Mouse (Mus musculus) thymus, adult 2 months (tissue): Measurements from ENCODE around the gene Tpbgl. TPM values are rescaled to one million over a fixed set of nuclear protein-coding genes. Genes with fewer than 3 reads are reported as not detected.

Experiments used
- DNase-seq: peaks from one replicate; pipeline ENCODE4 v3.0.0; 2021
- H3K27ac ChIP-seq: fragments of 200-500 bp; 2 replicates; pipeline ENCODE4 v1.5.1; 2012; ENCODE audit warnings: low read length, control low read depth; ENCODE audit not compliant: control insufficient read depth, insufficient read depth
- H3K27me3 ChIP-seq: fragments of 200-500 bp; 2 replicates; pipeline ENCODE4 v1.6.1; 2012; ENCODE audit warnings: mild to moderate bottlenecking, low read length, moderate library complexity, mixed read lengths; ENCODE audit not compliant: control insufficient read depth, insufficient read depth
- H3K36me3 ChIP-seq: fragments of 200-500 bp; 2 replicates; pipeline ENCODE4 v1.6.1; 2012; ENCODE audit warnings: mild to moderate bottlenecking, low read length, moderate library complexity; ENCODE audit not compliant: control insufficient read depth, insufficient read depth
- H3K4me1 ChIP-seq: fragments of 200-500 bp; replicated peaks from 2 replicates; pipeline ENCODE4 v1.6.1; 2012; ENCODE audit warnings: low read length; ENCODE audit not compliant: control insufficient read depth, insufficient read depth
- H3K4me3 ChIP-seq: fragments of 200-500 bp; 2 replicates; pipeline ENCODE4 v1.5.1; 2012; ENCODE audit warnings: mild to moderate bottlenecking, low read length, control low read depth, moderate library complexity; ENCODE audit not compliant: control insufficient read depth, insufficient read depth
- CTCF ChIP-seq: fragments of 200-500 bp; IDR thresholded peaks from 2 replicates; pipeline ENCODE4 v1.5.1; 2012; ENCODE audit warnings: mild to moderate bottlenecking, control low read depth, low read length, moderate library complexity, borderline replicate concordance; ENCODE audit not compliant: control insufficient read depth, poor library complexity, insufficient read depth; ENCODE audit errors: extremely low read depth
- POLR2A ChIP-seq: fragments of 200-500 bp; IDR thresholded peaks from 2 replicates; pipeline ENCODE4 v1.6.1; 2012; ENCODE audit warnings: mild to moderate bottlenecking, low read length, control low read depth, moderate library complexity; ENCODE audit not compliant: control insufficient read depth, poor library complexity, insufficient read depth; ENCODE audit errors: extremely low read depth
- WGBS: fragments of 180-500 bp; shearing (Covaris S2); methylation state at CpG from one replicate; pipeline ENCODE4 v1.1.7; 2018; 5-methylcytosine and 5-hydroxymethylcytosine counted together
- polyA plus RNA-seq: library from polyadenylated mRNA; depleted of rRNA; stranded (reverse); fragments of >200 nt; gene quantifications from 2 replicates; pipeline ENCODE4 v1.2.3, GENCODE M21; 2012; rRNA removed

Gene Tpbgl
- 3.8 and 4.6 TPM in 2 replicates for polyA plus RNA-seq

DNA sequence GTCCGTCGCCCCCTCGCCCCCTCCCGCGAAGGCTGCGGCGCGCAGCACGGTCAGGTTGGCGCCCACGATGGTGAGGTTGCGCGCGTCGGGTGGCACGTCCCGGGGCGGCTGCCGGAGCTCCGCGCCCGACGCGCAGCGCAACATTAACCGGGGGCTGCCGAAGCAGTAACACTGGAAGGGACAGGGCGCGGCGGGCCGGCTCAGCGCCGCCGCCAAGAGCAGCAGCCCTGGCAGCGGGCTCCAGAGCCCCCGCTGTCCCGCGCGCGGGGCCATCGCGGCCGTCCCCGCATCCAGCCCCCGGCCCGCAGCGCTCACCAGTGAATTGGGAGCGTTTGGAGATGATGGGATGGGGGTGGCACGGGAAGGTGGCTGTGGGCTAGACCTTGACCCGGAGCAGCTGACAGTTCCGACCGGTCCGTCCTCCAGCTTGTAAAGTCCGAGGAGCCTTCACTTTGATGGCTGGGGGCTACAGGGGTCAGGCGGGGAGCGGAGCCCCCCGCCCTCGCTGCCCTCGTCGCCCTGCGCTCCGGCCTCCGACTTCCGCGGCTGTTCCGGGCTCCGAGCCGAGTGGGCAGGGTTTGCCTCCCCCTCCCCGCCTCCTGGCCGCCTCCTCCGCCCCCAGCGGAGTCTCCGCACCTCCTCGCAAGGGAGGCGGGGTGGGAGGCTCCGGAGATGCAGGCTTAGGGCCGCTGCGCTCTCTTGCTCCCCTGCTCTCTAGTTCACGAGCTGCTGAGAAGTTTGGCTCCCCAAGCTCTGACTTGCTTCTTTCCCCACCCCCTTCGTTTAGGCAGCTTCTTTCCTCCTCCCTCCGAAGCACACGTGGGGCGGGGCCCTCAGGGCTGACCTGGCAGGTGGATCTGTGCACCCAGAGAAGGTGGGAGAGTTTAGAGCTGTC, at the start of gene Tpbgl:
Tpbgl (minus strand) TSS at position 728 of the 895 bp plus-strand sequence.
- peak; percentile 59 for DNase-seq
- Histone ChIP-seq H3K27ac (no peak within 1 kb of the TSS), H3K4me1 (peaks cover 16% of the 10 kb centered on the region), H3K27me3 (peaks cover 14% of the 10 kb centered on the region; the same call in 1 of the 2 replicates), H3K36me3 (no peaks in the 10 kb centered on the region), H3K4me3 (peak within 1 kb of the TSS; percentile 35)
- 1% methylated on average over 83 of the region's 83 CpGs for WGBS
- TF ChIP-seq CTCF: no peak
- no peak for TF ChIP-seq POLR2A

DNA sequence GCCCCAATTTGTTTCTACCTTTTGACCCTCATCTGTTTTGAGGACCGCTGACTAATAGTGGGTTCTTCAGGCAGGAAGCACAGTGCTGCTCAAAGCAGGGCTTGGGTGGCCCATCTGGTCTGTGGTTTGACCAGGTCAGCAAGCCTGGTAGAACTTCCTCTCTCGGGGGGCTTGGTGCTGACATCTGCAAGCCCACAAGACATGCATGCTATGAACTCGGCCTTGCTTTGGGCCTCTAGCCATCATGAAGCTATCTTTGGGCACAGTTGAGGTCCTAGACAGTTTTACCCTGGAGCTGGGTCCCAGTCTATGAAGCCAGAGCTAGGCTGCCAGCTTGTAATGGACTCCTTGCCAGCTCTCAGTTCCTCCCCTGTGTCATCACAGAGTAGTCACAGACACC, 48.0 kb upstream of the Tpbgl start:
- Histone ChIP-seq H3K36me3 (no peaks in the 10 kb centered on the region), H3K4me3 (no peak overlapping the region), H3K27ac (no peak overlapping the region), H3K4me1 (no peaks in the 10 kb centered on the region), H3K27me3 (no peaks in the 10 kb centered on the region)
- TF ChIP-seq CTCF (no peak), POLR2A (no peak)
- 10% methylated on average over 3 of the region's 3 CpGs for WGBS
- DNase-seq: no peak

DNA sequence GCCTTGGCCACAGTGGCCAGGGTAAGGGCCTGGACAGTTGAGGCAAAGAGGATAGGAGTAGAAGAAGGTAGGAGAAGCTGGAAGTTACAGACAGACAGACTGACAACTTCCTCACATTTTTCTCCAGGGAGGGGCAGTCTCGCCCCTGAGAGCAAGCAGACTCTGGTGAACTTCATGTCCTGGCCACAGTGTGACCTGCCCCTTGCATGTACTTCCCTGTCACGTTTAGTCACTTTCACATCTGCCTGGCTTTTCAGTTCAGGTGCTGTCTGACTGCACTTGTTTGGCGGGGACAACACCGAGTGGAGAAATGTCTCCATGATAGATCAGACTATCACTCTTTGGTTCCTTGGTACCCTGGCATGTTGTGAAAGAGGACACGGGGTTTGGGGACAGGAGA, 47.3 kb upstream of the Tpbgl start:
- TF ChIP-seq CTCF (no peak), POLR2A (no peak)
- no peak for DNase-seq
- Histone ChIP-seq H3K27ac (no peak overlapping the region), H3K4me3 (no peak overlapping the region), H3K4me1 (no peaks in the 10 kb centered on the region), H3K36me3 (no peaks in the 10 kb centered on the region), H3K27me3 (no peaks in the 10 kb centered on the region)
- WGBS: 22% methylated on average over 5 of the region's 5 CpGs

DNA sequence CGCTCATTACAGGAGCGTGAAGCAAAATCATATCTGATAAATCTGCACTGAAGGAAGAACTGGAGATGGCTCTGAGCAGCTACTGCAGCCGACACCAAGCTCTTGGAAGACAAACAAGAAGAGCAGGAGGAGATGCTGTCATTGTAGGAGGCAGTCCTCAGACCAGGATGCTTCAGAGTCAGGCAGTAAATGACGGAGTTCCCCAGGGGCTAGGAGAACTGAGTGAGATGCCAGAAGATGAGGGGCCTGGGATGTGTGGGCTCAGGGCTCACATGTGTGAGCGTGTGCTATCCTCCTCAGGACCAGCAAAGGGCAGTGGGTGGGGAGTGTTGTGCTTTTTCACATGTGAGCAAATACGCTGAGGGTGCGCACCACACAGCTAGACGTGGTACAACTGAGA, 46.3 kb upstream of the Tpbgl start:
- no peaks in the 10 kb centered on the region for H3K4me1 ChIP-seq
- H3K36me3 ChIP-seq: no peaks in the 10 kb centered on the region
- no peak overlapping the region for H3K27ac ChIP-seq
- 94% methylated on average over 8 of the region's 8 CpGs for WGBS
- no peak overlapping the region for H3K4me3 ChIP-seq
- no peak for DNase-seq
- TF ChIP-seq CTCF (no peak), POLR2A (no peak)
- no peaks in the 10 kb centered on the region for H3K27me3 ChIP-seq

GRCm38 (mm10) chr7:99671544-99672435, 44.9 kb upstream of the Tpbgl start:
- Histone ChIP-seq H3K27ac (no peak overlapping the region), H3K27me3 (no peaks in the 10 kb centered on the region), H3K4me3 (no peak overlapping the region), H3K36me3 (no peaks in the 10 kb centered on the region), H3K4me1 (no peaks in the 10 kb centered on the region)
- TF ChIP-seq POLR2A (no peak), CTCF (no peak)
- 92% methylated on average over 9 of the region's 9 CpGs for WGBS
- no peak for DNase-seq

DNA sequence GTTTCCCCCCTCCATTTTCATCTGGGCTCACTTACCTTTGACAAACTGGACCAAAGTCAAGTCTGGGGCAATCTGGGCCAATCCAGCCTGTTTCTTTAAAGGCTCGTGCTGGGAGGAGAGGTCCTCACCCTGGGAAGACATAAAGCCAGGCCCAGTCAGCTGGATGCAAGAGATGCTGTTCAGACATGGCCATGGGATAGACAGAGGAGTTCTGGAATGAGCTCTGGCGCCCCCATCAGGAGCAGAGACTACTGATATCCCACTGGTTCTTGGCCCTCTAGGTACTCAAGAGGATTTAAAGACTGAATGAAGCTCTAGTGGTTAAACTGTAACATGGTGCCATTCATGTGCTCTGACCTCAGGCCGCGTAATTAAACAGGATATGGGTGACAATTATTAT, 44.0 kb upstream of the Tpbgl start:
- Histone ChIP-seq H3K4me1 (no peaks in the 10 kb centered on the region), H3K27me3 (no peaks in the 10 kb centered on the region), H3K4me3 (no peak overlapping the region), H3K27ac (no peak overlapping the region), H3K36me3 (no peaks in the 10 kb centered on the region)
- WGBS: 92% methylated on average over 4 of the region's 4 CpGs
- peak; percentile 24 for DNase-seq
- TF ChIP-seq POLR2A (no peak), CTCF (no peak)
